Mouse (Mus musculus) CH12.LX (cell line): ENCODE measurements around the gene A730046J19Rik. TPM values are rescaled to one million over a fixed set of nuclear protein-coding genes. Genes with fewer than 3 reads are reported as not detected.
A peak's percentile ranks its signal among the peaks of the same experiment; 100 is the strongest.

Experiments
- DNase-seq: peaks from one replicate; pipeline ENCODE4 v3.0.0-alpha.2; 2013; ENCODE audit errors: extremely low read depth
- H3K27ac ChIP-seq: 2 replicates; pipeline ENCODE4 v1.5.1; 2012; ENCODE audit warnings: low read depth, mild to moderate bottlenecking, control low read depth, moderate library complexity; ENCODE audit not compliant: insufficient read depth
- H3K27me3 ChIP-seq: replicated peaks from 2 replicates; pipeline ENCODE3; 2012; ENCODE audit warnings: inconsistent platforms
- H3K36me3 ChIP-seq, 2 experiments: replicated peaks in 1 of 2; 2 replicates each; pipeline versions ENCODE3 to v1.6.1; 2012; ENCODE audit warnings: inconsistent platforms in 1 of 2, low read length in 1 of 2, mild to moderate bottlenecking in 1 of 2, mixed read lengths in 1 of 2, moderate library complexity in 1 of 2; ENCODE audit not compliant: control insufficient read depth in 1 of 2, insufficient read depth in 1 of 2
- H3K4me1 ChIP-seq, 2 experiments: 2 replicates each; pipeline ENCODE4 v1.6.1; 2012; ENCODE audit warnings: inconsistent platforms in 1 of 2, moderate library complexity in 1 of 2; ENCODE audit not compliant: insufficient read depth in 2 of 2, control insufficient read depth in 1 of 2
- H3K4me2 ChIP-seq: 2 replicates; pipeline ENCODE4 v1.6.1; 2012; ENCODE audit warnings: low read depth, mild to moderate bottlenecking, control low read depth; ENCODE audit not compliant: poor library complexity, insufficient read depth, severe bottlenecking
- H3K4me3 ChIP-seq, 3 experiments: fragments of 150-350 bp in 1 of 3; sonication (generic) in 1 of 3; replicated peaks in 1 of 3; 2 replicates each; pipeline versions ENCODE3 to v1.5.1; 2011 to 2012; ENCODE audit warnings: low read depth in 2 of 3, low read length in 2 of 3, mild to moderate bottlenecking in 2 of 3, moderate library complexity in 2 of 3, control low read depth in 1 of 3, improper control_type of control experiment in 1 of 3, inconsistent platforms in 1 of 3, mixed read lengths in 1 of 3; ENCODE audit not compliant: poor library complexity in 1 of 3
- H3K79me2 ChIP-seq: replicated peaks from 2 replicates; pipeline ENCODE4 v1.6.1; 2012; ENCODE audit warnings: mild to moderate bottlenecking, moderate library complexity; ENCODE audit not compliant: control insufficient read depth, poor library complexity, insufficient read depth, severe bottlenecking; ENCODE audit errors: extremely low read depth
- H3K9ac ChIP-seq: 2 replicates; pipeline ENCODE4 v1.6.1; 2012; ENCODE audit warnings: low read depth, mild to moderate bottlenecking, control low read depth, moderate library complexity; ENCODE audit not compliant: insufficient read depth
- H3K9me3 ChIP-seq: replicated peaks from 2 replicates; pipeline ENCODE3; 2012; ENCODE audit warnings: low read length, inconsistent platforms, mixed read lengths
- BHLHE40 ChIP-seq: IDR thresholded peaks from 2 replicates; pipeline ENCODE4 v1.6.1; 2011; ENCODE audit warnings: mild to moderate bottlenecking, low read depth, low read length, improper control_type of control experiment
- CHD1 ChIP-seq: IDR thresholded peaks from 2 replicates; pipeline ENCODE4 v1.6.1; 2012; ENCODE audit warnings: low read depth, low read length, improper control_type of control experiment, inconsistent platforms
- CHD2 ChIP-seq: IDR thresholded peaks from 2 replicates; pipeline ENCODE4 v1.6.1; 2011; ENCODE audit warnings: low read length, improper control_type of control experiment
- E2F4 ChIP-seq: IDR thresholded peaks from 2 replicates; pipeline ENCODE4 v1.6.1; 2011; ENCODE audit warnings: low read depth, low read length, improper control_type of control experiment; ENCODE audit not compliant: insufficient replicate concordance
- ELF1 ChIP-seq: IDR thresholded peaks from 2 replicates; pipeline ENCODE4 v1.6.1; 2014; ENCODE audit warnings: low read depth, mild to moderate bottlenecking, inconsistent platforms, low read length, improper control_type of control experiment
- ETS1 ChIP-seq: conservative IDR thresholded peaks from 2 replicates; pipeline ENCODE4 v1.6.1; 2012; ENCODE audit warnings: low read depth, mild to moderate bottlenecking, inconsistent platforms, low read length, improper control_type of control experiment, moderate library complexity
- IRF4 ChIP-seq: IDR thresholded peaks from 2 replicates; pipeline ENCODE4 v1.6.1; 2014; ENCODE audit warnings: low read depth, mild to moderate bottlenecking, inconsistent platforms, low read length, improper control_type of control experiment
- JUN ChIP-seq: IDR thresholded peaks from 2 replicates; pipeline ENCODE4 v1.6.1; 2011; ENCODE audit warnings: low read depth, mild to moderate bottlenecking, low read length, improper control_type of control experiment, moderate library complexity; ENCODE audit not compliant: insufficient read depth
- MAX ChIP-seq: IDR thresholded peaks from 2 replicates; pipeline ENCODE4 v1.6.1; 2011; ENCODE audit warnings: low read length, improper control_type of control experiment
- MEF2A ChIP-seq: IDR thresholded peaks from 2 replicates; pipeline ENCODE4 v1.6.1; 2014; ENCODE audit warnings: low read depth, mild to moderate bottlenecking, inconsistent platforms, low read length, improper control_type of control experiment, borderline replicate concordance
- MXI1 ChIP-seq: IDR thresholded peaks from 2 replicates; pipeline ENCODE4 v1.6.1; 2011; ENCODE audit warnings: mild to moderate bottlenecking, low read depth, low read length, improper control_type of control experiment
- MYC ChIP-seq: IDR thresholded peaks from 2 replicates; pipeline ENCODE4 v1.6.1; 2011; ENCODE audit warnings: low read depth, mild to moderate bottlenecking, improper control_type of control experiment, low read length
- NELFE ChIP-seq: IDR thresholded peaks from 2 replicates; pipeline ENCODE4 v1.6.1; 2011; ENCODE audit warnings: low read depth, low read length, improper control_type of control experiment
- NRF1 ChIP-seq: IDR thresholded peaks from 2 replicates; pipeline ENCODE4 v1.6.1; 2014; ENCODE audit warnings: low read depth, mild to moderate bottlenecking, inconsistent platforms, low read length, improper control_type of control experiment, moderate library complexity
- PAX5 ChIP-seq: IDR thresholded peaks from 2 replicates; pipeline ENCODE4 v1.6.1; 2012; ENCODE audit warnings: low read length, inconsistent platforms, mixed read lengths
- POLR2A ChIP-seq: IDR thresholded peaks from 2 replicates; pipeline ENCODE4 v1.6.1; 2011; ENCODE audit warnings: low read depth, mild to moderate bottlenecking, improper control_type of control experiment, low read length
- POLR2AphosphoS2 ChIP-seq: IDR thresholded peaks from 2 replicates; pipeline ENCODE4 v1.6.1; 2011; ENCODE audit warnings: low read depth, low read length, improper control_type of control experiment
- RAD21 ChIP-seq: IDR thresholded peaks from 2 replicates; pipeline ENCODE4 v1.6.1; 2011; ENCODE audit warnings: low read depth, mild to moderate bottlenecking, low read length, improper control_type of control experiment, moderate library complexity
- RCOR1 ChIP-seq: conservative IDR thresholded peaks from 2 replicates; pipeline ENCODE4 v1.6.1; 2012; ENCODE audit warnings: low read depth, mild to moderate bottlenecking, inconsistent platforms, low read length, improper control_type of control experiment
- SIN3A ChIP-seq: IDR thresholded peaks from 2 replicates; pipeline ENCODE4 v1.6.1; 2012; ENCODE audit warnings: low read length, improper control_type of control experiment, inconsistent platforms
- TCF12 ChIP-seq: IDR thresholded peaks from 2 replicates; pipeline ENCODE4 v1.6.1; 2014; ENCODE audit warnings: low read depth, mild to moderate bottlenecking, inconsistent platforms, low read length, improper control_type of control experiment
- UBTF ChIP-seq: IDR thresholded peaks from 2 replicates; pipeline ENCODE4 v1.6.1; 2012; ENCODE audit warnings: low read depth, mild to moderate bottlenecking, inconsistent platforms, low read length, improper control_type of control experiment, moderate library complexity
- USF1 ChIP-seq: IDR thresholded peaks from 2 replicates; pipeline ENCODE4 v1.6.1; 2014; ENCODE audit warnings: low read depth, mild to moderate bottlenecking, inconsistent platforms, low read length, improper control_type of control experiment
- USF2 ChIP-seq: conservative IDR thresholded peaks from 2 replicates; pipeline ENCODE4 v1.6.1; 2011; ENCODE audit warnings: low read depth, low read length, improper control_type of control experiment
- ZMIZ1 ChIP-seq: IDR thresholded peaks from 2 replicates; pipeline ENCODE4 v1.6.1; 2012; ENCODE audit warnings: low read depth, mild to moderate bottlenecking, inconsistent platforms, low read length, improper control_type of control experiment
- dilution Hi-C: fragments of 300-500 bp; cut with MboI; formaldehyde crosslinking; loops from 2 replicates; pipeline ENCODE4 v1.14.3; 2020; ENCODE audit warnings: low sequenced_read_pairs; ENCODE audit not compliant: extremely low pct_unique_long_range_greater_than_20kb, extremely low pct_ligation_motif_present
- in situ Hi-C: fragments of 300-500 bp; cut with MboI; formaldehyde crosslinking; loops from 3 replicates; pipeline ENCODE4 v1.14.3; 2019; ENCODE audit warnings: low sequenced_read_pairs, low pct_ligation_motif_present, low pct_unique_long_range_greater_than_20kb, mixed read lengths
- polyA plus RNA-seq: library from polyadenylated mRNA; unstranded; fragments of >175 nt; gene quantifications from 2 replicates; pipeline ENCODE4 v1.2.1, GENCODE M21; 2012; ENCODE audit warnings: low read depth; ENCODE audit not compliant: insufficient read length
- total RNA-seq, 2 experiments: library from RNA; depleted of rRNA; stranded (reverse); fragments of 300-350 nt in 1 of 2; fragments of >200 nt in 1 of 2; gene quantifications; 2 replicates each; pipeline ENCODE4 v1.2.3; 2012 to 2014

Gene A730046J19Rik
- total RNA-seq (2012; rRNA removed) = not detected in 2 replicates
- total RNA-seq (2014; rRNA removed) = not detected in 2 replicates
- polyA plus RNA-seq = not detected in 2 replicates

DNA sequence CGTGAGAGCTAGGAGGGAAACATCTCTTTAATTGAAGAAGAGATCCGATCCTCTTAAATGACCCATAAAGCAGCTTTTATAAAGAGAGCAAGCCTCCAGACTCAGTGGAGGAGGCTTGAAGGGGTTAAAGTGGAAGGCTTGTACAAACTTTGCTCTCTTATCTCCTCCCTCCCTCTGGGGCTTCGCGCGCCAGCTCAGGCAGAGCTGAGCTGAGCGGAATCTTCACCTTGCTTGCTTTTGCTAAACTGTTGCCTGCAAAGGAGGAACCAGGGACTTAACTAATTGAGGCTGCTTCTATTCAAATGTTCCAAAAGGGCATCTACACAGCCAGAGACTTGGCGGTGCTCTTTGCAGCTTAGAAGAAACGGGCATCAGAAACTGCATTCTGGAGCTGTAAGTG lies at the start of gene A730046J19Rik:
Gene A730046J19Rik (plus strand): TSS at position 173 of the 400 bp plus-strand sequence.
- in situ Hi-C loops = no loop called here
- Histone ChIP-seq H3K36me3 (no peaks in the 10 kb centered on the region), H3K4me1 (no peaks in the 10 kb centered on the region), H3K27me3 (no peaks in the 10 kb centered on the region), H3K27ac (no peak within 1 kb of the TSS), H3K9ac (no peak within 1 kb of the TSS), H3K4me3 (no peak within 1 kb of the TSS), H3K9me3 (no peaks in the 10 kb centered on the region), H3K79me2 (no peaks in the 10 kb centered on the region), H3K4me2 (peak within 1 kb of the TSS; percentile 9; the same call in 1 of the 2 replicates)
- DNase-seq = no peak
- TF ChIP-seq PAX5 (no peak), TCF12 (no peak)
- dilution Hi-C loops = no loop called here

DNA sequence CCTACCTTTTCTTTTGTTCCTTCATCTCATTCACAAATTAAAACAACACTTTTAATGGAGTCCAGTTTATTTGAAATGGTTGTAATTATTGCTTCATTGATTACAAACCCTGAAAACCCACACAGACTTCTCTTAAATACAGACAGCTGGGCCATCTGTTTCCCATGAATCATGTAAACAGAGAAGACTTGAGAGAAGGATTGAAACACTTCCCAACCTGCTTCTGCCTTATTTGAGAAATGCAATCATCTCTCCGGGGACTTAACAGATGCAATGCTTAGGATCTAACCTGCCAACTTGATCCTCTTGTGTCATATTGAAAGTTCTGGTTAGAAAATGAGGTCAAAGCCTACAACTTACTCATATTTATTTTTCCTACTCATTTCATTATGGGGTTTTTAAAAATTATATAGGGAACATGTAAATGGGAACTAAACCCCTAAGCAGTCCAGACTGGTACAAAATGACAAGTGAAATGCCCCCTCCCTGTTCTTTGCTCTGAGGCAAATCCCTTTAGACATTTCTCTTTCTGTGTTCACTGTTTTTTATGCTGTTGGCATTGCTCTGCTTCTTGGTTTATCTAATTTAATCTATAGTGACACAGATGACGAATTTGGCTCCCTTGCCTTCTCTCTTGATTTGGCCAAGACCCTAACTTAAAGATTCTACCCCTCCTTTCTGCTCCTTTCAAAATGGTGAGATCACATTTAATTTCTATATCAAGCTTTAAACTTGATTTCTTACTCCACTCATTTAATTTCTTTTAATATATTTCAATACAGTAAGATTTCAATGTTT lies 48.7 kb upstream of the A730046J19Rik start:
- H3K27ac ChIP-seq = no peak overlapping the region
- H3K9ac ChIP-seq = no peak overlapping the region
- H3K27me3 ChIP-seq = no peaks in the 10 kb centered on the region
- H3K9me3 ChIP-seq = no peaks in the 10 kb centered on the region
- in situ Hi-C loops = no loop called here
- no peaks in the 10 kb centered on the region for H3K79me2 ChIP-seq
- H3K36me3 ChIP-seq = no peaks in the 10 kb centered on the region
- no peak for TF ChIP-seq NRF1
- TF ChIP-seq TCF12 = no peak
- TF ChIP-seq CHD2 = no peak
- no peak for TF ChIP-seq BHLHE40
- TF ChIP-seq SIN3A = no peak
- no peak for TF ChIP-seq CHD1
- TF ChIP-seq JUN = no peak
- no peak for TF ChIP-seq MYC
- no peak for TF ChIP-seq UBTF
- no peak for TF ChIP-seq E2F4
- no peak for TF ChIP-seq IRF4
- H3K4me3 ChIP-seq = no peak overlapping the region
- peak; percentile 1 for DNase-seq
- no peaks in the 10 kb centered on the region for H3K4me1 ChIP-seq
- dilution Hi-C loops = no loop called here
- no peak overlapping the region for H3K4me2 ChIP-seq

- DNase-seq = no peak
- Histone ChIP-seq H3K4me1 (no peaks in the 10 kb centered on the region), H3K79me2 (no peaks in the 10 kb centered on the region), H3K4me3 (no peak overlapping the region), H3K27me3 (no peaks in the 10 kb centered on the region), H3K36me3 (no peaks in the 10 kb centered on the region), H3K9ac (no peak overlapping the region), H3K27ac (no peak overlapping the region), H3K4me2 (no peak overlapping the region), H3K9me3 (no peaks in the 10 kb centered on the region)
- in situ Hi-C loops (no loop called here), dilution Hi-C loops (no loop called here)
- TF ChIP-seq MXI1 (no peak), RAD21 (no peak), MEF2A (no peak), MAX (no peak), ELF1 (no peak), USF2 (no peak), NELFE (no peak), USF1 (no peak), POLR2AphosphoS2 (no peak), RCOR1 (no peak), CHD1 (no peak), PAX5 (no peak), POLR2A (no peak), ZMIZ1 (no peak), ETS1 (no peak), NRF1 (no peak)
Observed at GRCm38 (mm10) chrX:144136281-144136680, 17.2 kb upstream of the A730046J19Rik start.
